Mouse (Mus musculus) erythroblast, embryonic 14.5 days (primary cell): ENCODE results near the gene Flot1.

ENCODE experiments used
- GATA1 ChIP-seq: IDR thresholded peaks from 2 replicates; pipeline ENCODE4 v1.6.1; 2012; ENCODE audit warnings: low read length, inconsistent platforms, mixed read lengths
- TAL1 ChIP-seq: IDR thresholded peaks from 3 replicates; pipeline ENCODE4 v1.6.1; 2012; ENCODE audit warnings: low read length, inconsistent platforms, mixed read lengths

- no peak for TF ChIP-seq GATA1
- TF ChIP-seq TAL1, result no peak
Observed at GRCm38 (mm10) chr17:35814678-35815077, 8.4 kb upstream of the Flot1 start.
